Mouse (Mus musculus): ENCODE data around the gene Dcaf5. TPM values are rescaled to one million over a fixed set of nuclear protein-coding genes. Genes with fewer than 3 reads are reported as not detected.

Gene Dcaf5
- polyA plus RNA-seq, 2 experiments: 13.9 to 27.8 TPM

- no peak overlapping the region for H3K4me2 ChIP-seq (replicated peaks; ENCODE audit: low read depth, low read length, severe bottlenecking)
- H3K9me3 ChIP-seq (ENCODE audit: control insufficient read depth, low read length): no peaks in the 10 kb centered on the region
- H3K4me3 ChIP-seq (replicated peaks; ENCODE audit: low read length): no peak overlapping the region
- no peak for DNase-seq (ENCODE audit: low spot score)
- no peak overlapping the region for H3K9ac ChIP-seq (ENCODE audit: low read depth, low read length, severe bottlenecking)
- WGBS: 87% methylated on average over 8 of the region's 8 CpGs
- H3K27ac ChIP-seq (replicated peaks; ENCODE audit: low read depth, low read length): no peak overlapping the region
- no peak for ATAC-seq (ENCODE audit: low FRiP score, low read depth)
- H3K36me3 ChIP-seq (ENCODE audit: control insufficient read depth, insufficient read depth, low read length): no peaks in the 10 kb centered on the region
- no peaks in the 10 kb centered on the region for H3K4me1 ChIP-seq (ENCODE audit: control insufficient read depth, insufficient read depth, low read length)
- no peak for TF ChIP-seq POLR2A (IDR thresholded peaks at IDR 0.05; ENCODE audit: borderline replicate concordance, extremely low read depth, insufficient read depth, insufficient read length)
- no peaks in the 10 kb centered on the region for H3K27me3 ChIP-seq (ENCODE audit: control insufficient read depth, insufficient read depth, low read length)
Measured at GRCm38 (mm10) chr12:80290964-80291363, 145.4 kb downstream of the Dcaf5 start.

GRCm38 (mm10) chr12:80290483-80290882 is 145.9 kb downstream of the Dcaf5 start:
- TF ChIP-seq POLR2A (IDR thresholded peaks at IDR 0.05; ENCODE audit: borderline replicate concordance, extremely low read depth, insufficient read depth, insufficient read length): no peak
- no peaks in the 10 kb centered on the region for H3K4me1 ChIP-seq (ENCODE audit: control insufficient read depth, insufficient read depth, low read length)
- no peak overlapping the region for H3K4me3 ChIP-seq (replicated peaks; ENCODE audit: low read length)
- H3K27ac ChIP-seq (replicated peaks; ENCODE audit: low read depth, low read length): no peak overlapping the region
- ATAC-seq (ENCODE audit: low FRiP score, low read depth) (no peak), DNase-seq (ENCODE audit: low spot score) (no peak)
- H3K9ac ChIP-seq (ENCODE audit: low read depth, low read length, severe bottlenecking): no peak overlapping the region
- H3K27me3 ChIP-seq (ENCODE audit: control insufficient read depth, insufficient read depth, low read length): no peaks in the 10 kb centered on the region
- no peaks in the 10 kb centered on the region for H3K36me3 ChIP-seq (ENCODE audit: control insufficient read depth, insufficient read depth, low read length)
- 90% methylated on average over 4 of the region's 4 CpGs for WGBS
- no peak overlapping the region for H3K4me2 ChIP-seq (replicated peaks; ENCODE audit: low read depth, low read length, severe bottlenecking)
- H3K9me3 ChIP-seq (ENCODE audit: control insufficient read depth, low read length): no peaks in the 10 kb centered on the region

- TF ChIP-seq POLR2A (IDR thresholded peaks at IDR 0.05; ENCODE audit: borderline replicate concordance, extremely low read depth, insufficient read depth, insufficient read length): no peak
- no peaks in the 10 kb centered on the region for H3K27me3 ChIP-seq (ENCODE audit: control insufficient read depth, insufficient read depth, low read length)
- no peak overlapping the region for H3K27ac ChIP-seq (replicated peaks; ENCODE audit: low read depth, low read length)
- 75% methylated on average over 3 of the region's 3 CpGs for WGBS
- no peak for ATAC-seq (ENCODE audit: low FRiP score, low read depth)
- H3K9ac ChIP-seq (ENCODE audit: low read depth, low read length, severe bottlenecking): no peak overlapping the region
- H3K4me1 ChIP-seq (ENCODE audit: control insufficient read depth, insufficient read depth, low read length): no peaks in the 10 kb centered on the region
- H3K4me3 ChIP-seq (replicated peaks; ENCODE audit: low read length): no peak overlapping the region
- no peaks in the 10 kb centered on the region for H3K36me3 ChIP-seq (ENCODE audit: control insufficient read depth, insufficient read depth, low read length)
- no peaks in the 10 kb centered on the region for H3K9me3 ChIP-seq (ENCODE audit: control insufficient read depth, low read length)
- no peak for DNase-seq (ENCODE audit: low spot score)
- H3K4me2 ChIP-seq (replicated peaks; ENCODE audit: low read depth, low read length, severe bottlenecking): no peak overlapping the region
Measured at GRCm38 (mm10) chr12:80289722-80290121, 146.7 kb downstream of the Dcaf5 start.

- Histone ChIP-seq H3K4me1 (ENCODE audit: control insufficient read depth, insufficient read depth, low read length) (no peaks in the 10 kb centered on the region), H3K9me3 (ENCODE audit: control insufficient read depth, low read length) (no peaks in the 10 kb centered on the region), H3K9ac (ENCODE audit: low read depth, low read length, severe bottlenecking) (no peak overlapping the region), H3K36me3 (ENCODE audit: control insufficient read depth, insufficient read depth, low read length) (no peaks in the 10 kb centered on the region), H3K4me2 (replicated peaks; ENCODE audit: low read depth, low read length, severe bottlenecking) (no peak overlapping the region), H3K27me3 (ENCODE audit: control insufficient read depth, insufficient read depth, low read length) (no peaks in the 10 kb centered on the region), H3K4me3 (replicated peaks; ENCODE audit: low read length) (no peak overlapping the region), H3K27ac (replicated peaks; ENCODE audit: low read depth, low read length) (no peak overlapping the region)
- TF ChIP-seq POLR2A (IDR thresholded peaks at IDR 0.05; ENCODE audit: borderline replicate concordance, extremely low read depth, insufficient read depth, insufficient read length): no peak
- WGBS: 57% methylated on average over 5 of the region's 5 CpGs
- DNase-seq (ENCODE audit: low spot score) (no peak), ATAC-seq (ENCODE audit: low FRiP score, low read depth) (no peak)
Measured at GRCm38 (mm10) chr12:80285890-80286289, 150.5 kb downstream of the Dcaf5 start.

Small RNA genes lying within 50 kb of the gene (microRNA-seq; reads per million reads assigned to microRNA genes)
- 38.7 reads per million, percentile 34 among the genes with 10 or more reads in this experiment for gene Mir1843a

Other genes with a start within 250 kb of the Dcaf5 start
- gene Actn1, start 176.2 kb downstream of the Dcaf5 start, polyA plus RNA-seq (2012; rRNA removed): 92.3 and 95.9 TPM in 2 replicates
- gene Actn1, start 176.2 kb downstream of the Dcaf5 start, polyA plus RNA-seq (2014; fragmentation: Nextera tagmentation; extraction: Ambion mirVana): 35.8 and 39.1 TPM in 2 replicates
- 30.5 and 33.1 TPM in 2 replicates for gene Exd2, start 26.5 kb upstream of the Dcaf5 start, polyA plus RNA-seq (2012; rRNA removed)
- gene Exd2, start 26.5 kb upstream of the Dcaf5 start, polyA plus RNA-seq (2014; fragmentation: Nextera tagmentation; extraction: Ambion mirVana): 22.8 and 28.7 TPM in 2 replicates
- 19.1 and 20.2 TPM in 2 replicates for gene Galnt16, start 81.7 kb upstream of the Dcaf5 start, polyA plus RNA-seq (2012; rRNA removed)
- gene Galnt16, start 81.7 kb upstream of the Dcaf5 start, polyA plus RNA-seq (2014; fragmentation: Nextera tagmentation; extraction: Ambion mirVana): 12.4 and 15.7 TPM in 2 replicates
- 29.1 and 40.6 TPM in 2 replicates for gene Slc39a9, start 207.3 kb upstream of the Dcaf5 start, polyA plus RNA-seq (2012; rRNA removed)
- gene Slc39a9, start 207.3 kb upstream of the Dcaf5 start, polyA plus RNA-seq (2014; fragmentation: Nextera tagmentation; extraction: Ambion mirVana): 26.9 and 28.0 TPM in 2 replicates
- 290 and 355 TPM in 2 replicates for gene Erh, start 207.7 kb upstream of the Dcaf5 start, polyA plus RNA-seq (2012; rRNA removed)
- 285 and 294 TPM in 2 replicates for gene Erh, start 207.7 kb upstream of the Dcaf5 start, polyA plus RNA-seq (2014; fragmentation: Nextera tagmentation; extraction: Ambion mirVana)